Mouse (Mus musculus) embryonic facial prominence, embryonic 15.5 days (tissue): ENCODE data around the gene Btrc. TPM values are rescaled to one million over a fixed set of nuclear protein-coding genes. Genes with fewer than 3 reads are reported as not detected.

Experiments
- ATAC-seq: fragments of 200-750 bp; cut with Nextera tagmentation; 2 replicates; pipeline ENCODE4 v1.8.0; 2017; ENCODE audit warnings: low read depth, moderate TSS enrichment; ENCODE audit not compliant: insufficient number of reproducible peaks, low FRiP score, low TSS enrichment
- H3K27ac ChIP-seq: fragments of 300-500 bp; sonication (generic); replicated peaks from 2 replicates; pipeline ENCODE4 v1.5.1; 2015; ENCODE audit warnings: mild to moderate bottlenecking, inconsistent platforms
- H3K27me3 ChIP-seq: fragments of 300-500 bp; sonication (generic); 2 replicates; pipeline ENCODE4 v1.6.1; 2015; ENCODE audit warnings: inconsistent platforms
- H3K36me3 ChIP-seq: fragments of 300-500 bp; sonication (generic); 2 replicates; pipeline ENCODE4 v1.6.1; 2015; ENCODE audit warnings: mild to moderate bottlenecking, inconsistent platforms
- H3K4me1 ChIP-seq: fragments of 300-500 bp; sonication (generic); 2 replicates; pipeline ENCODE4 v1.6.1; 2015; ENCODE audit warnings: inconsistent platforms
- H3K4me2 ChIP-seq: fragments of 300-500 bp; sonication (generic); replicated peaks from 2 replicates; pipeline ENCODE4 v1.6.1; 2015; ENCODE audit warnings: mild to moderate bottlenecking, inconsistent platforms
- H3K4me3 ChIP-seq: fragments of 300-500 bp; sonication (generic); replicated peaks from 2 replicates; pipeline ENCODE4 v1.5.1; 2015; ENCODE audit warnings: mild to moderate bottlenecking, inconsistent platforms
- H3K9ac ChIP-seq: fragments of 300-500 bp; sonication (generic); 2 replicates; pipeline ENCODE4 v1.6.1; 2015; ENCODE audit warnings: inconsistent platforms
- H3K9me3 ChIP-seq: fragments of 300-500 bp; sonication (generic); replicated peaks from 2 replicates; pipeline ENCODE4 v1.6.1; 2016; ENCODE audit warnings: inconsistent platforms
- WGBS: fragments of 180-500 bp; shearing (Covaris S2); methylation state at CpG from one replicate; pipeline ENCODE4 v1.1.7; 2015; 5-methylcytosine and 5-hydroxymethylcytosine counted together
- polyA plus RNA-seq: library from polyadenylated mRNA; unstranded; fragments of >200 nt; fragmentation: Nextera tagmentation; extraction: Ambion mirVana; gene quantifications from 2 replicates; pipeline ENCODE4 v1.2.1, GENCODE M21; 2015

The Btrc gene
- polyA plus RNA-seq, 1 experiment from 2014 or later = 48.4 TPM

- Histone ChIP-seq H3K4me3 (no peak overlapping the region), H3K9ac (no peak overlapping the region), H3K27me3 (no peaks in the 10 kb centered on the region), H3K9me3 (no peaks in the 10 kb centered on the region), H3K4me2 (no peak overlapping the region), H3K36me3 (peaks cover 5% of the 10 kb centered on the region; the same call in 1 of the 2 replicates), H3K4me1 (no peaks in the 10 kb centered on the region), H3K27ac (no peak overlapping the region)
- 83% methylated on average over 19 of the region's 19 CpGs for WGBS
- no peak for ATAC-seq
These were observed 144.0 kb downstream of the Btrc start for GRCm38 (mm10) chr19:45507531-45507930.

- WGBS = 79% methylated on average over 3 of the region's 3 CpGs
- no peaks in the 10 kb centered on the region for H3K4me1 ChIP-seq
- H3K9me3 ChIP-seq = no peaks in the 10 kb centered on the region
- no peak overlapping the region for H3K9ac ChIP-seq
- no peak overlapping the region for H3K27ac ChIP-seq
- H3K4me3 ChIP-seq = no peak overlapping the region
- ATAC-seq = no peak
- H3K27me3 ChIP-seq = no peaks in the 10 kb centered on the region
- peaks cover 28% of the 10 kb centered on the region for H3K36me3 ChIP-seq
- no peak overlapping the region for H3K4me2 ChIP-seq
These were observed 147.1 kb downstream of the Btrc start for GRCm38 (mm10) chr19:45510680-45511079.

- Histone ChIP-seq H3K27ac (no peak overlapping the region), H3K36me3 (peaks cover 36% of the 10 kb centered on the region), H3K9ac (no peak overlapping the region), H3K4me2 (no peak overlapping the region), H3K4me3 (no peak overlapping the region), H3K9me3 (no peaks in the 10 kb centered on the region), H3K27me3 (no peaks in the 10 kb centered on the region), H3K4me1 (no peaks in the 10 kb centered on the region)
- WGBS = 83% methylated on average over 4 of the region's 4 CpGs
- no peak for ATAC-seq
These were observed 147.9 kb downstream of the Btrc start for GRCm38 (mm10) chr19:45511406-45511805.

- Histone ChIP-seq H3K4me2 (no peak overlapping the region), H3K9ac (no peak overlapping the region), H3K4me1 (no peaks in the 10 kb centered on the region), H3K4me3 (no peak overlapping the region), H3K36me3 (peaks cover 55% of the 10 kb centered on the region), H3K27ac (no peak overlapping the region), H3K27me3 (no peaks in the 10 kb centered on the region), H3K9me3 (no peaks in the 10 kb centered on the region)
- 87% methylated on average over 2 of the region's 2 CpGs for WGBS
- ATAC-seq = no peak
These were observed 151.8 kb downstream of the Btrc start for GRCm38 (mm10) chr19:45515341-45515740.

- Histone ChIP-seq H3K9ac (no peak overlapping the region), H3K27ac (no peak overlapping the region), H3K27me3 (no peaks in the 10 kb centered on the region), H3K4me2 (no peak overlapping the region), H3K4me3 (no peak overlapping the region), H3K4me1 (no peaks in the 10 kb centered on the region), H3K9me3 (no peaks in the 10 kb centered on the region), H3K36me3 (peaks cover 63% of the 10 kb centered on the region)
- ATAC-seq = no peak
- WGBS = 91% methylated on average over 12 of the region's 12 CpGs
These were observed 152.7 kb downstream of the Btrc start for GRCm38 (mm10) chr19:45516264-45516663.

- Histone ChIP-seq H3K27ac (no peak overlapping the region), H3K4me1 (no peaks in the 10 kb centered on the region), H3K36me3 (peaks cover 59% of the 10 kb centered on the region), H3K4me2 (no peak overlapping the region), H3K27me3 (no peaks in the 10 kb centered on the region), H3K9me3 (no peaks in the 10 kb centered on the region), H3K4me3 (no peak overlapping the region), H3K9ac (no peak overlapping the region)
- no peak for ATAC-seq
- 76% methylated on average over 7 of the region's 7 CpGs for WGBS
These were observed 163.8 kb downstream of the Btrc start for GRCm38 (mm10) chr19:45527382-45527781.

- H3K9ac ChIP-seq = no peak overlapping the region
- no peak overlapping the region for H3K4me2 ChIP-seq
- H3K27ac ChIP-seq = no peak overlapping the region
- peaks cover 55% of the 10 kb centered on the region for H3K36me3 ChIP-seq
- no peaks in the 10 kb centered on the region for H3K4me1 ChIP-seq
- H3K9me3 ChIP-seq = no peaks in the 10 kb centered on the region
- no peak overlapping the region for H3K4me3 ChIP-seq
- 85% methylated on average over 10 of the region's 10 CpGs for WGBS
- no peaks in the 10 kb centered on the region for H3K27me3 ChIP-seq
- ATAC-seq = no peak
These were observed 164.5 kb downstream of the Btrc start for GRCm38 (mm10) chr19:45527931-45528534.

- Histone ChIP-seq H3K9me3 (no peaks in the 10 kb centered on the region), H3K4me2 (no peak overlapping the region), H3K27me3 (no peaks in the 10 kb centered on the region), H3K9ac (no peak overlapping the region), H3K36me3 (peaks cover 50% of the 10 kb centered on the region), H3K27ac (no peak overlapping the region), H3K4me3 (no peak overlapping the region), H3K4me1 (no peaks in the 10 kb centered on the region)
- WGBS = 82% methylated on average over 5 of the region's 5 CpGs
- ATAC-seq = no peak
These were observed 165.8 kb downstream of the Btrc start for GRCm38 (mm10) chr19:45529294-45529693.

GRCm38 (mm10) chr19:45530200-45530995 is 166.9 kb downstream of the Btrc start:
- ATAC-seq = no peak
- no peak overlapping the region for H3K27ac ChIP-seq
- no peak overlapping the region for H3K4me3 ChIP-seq
- no peak overlapping the region for H3K4me2 ChIP-seq
- peaks cover 40% of the 10 kb centered on the region for H3K36me3 ChIP-seq
- 72% methylated on average over 15 of the region's 15 CpGs for WGBS
- H3K9me3 ChIP-seq = no peaks in the 10 kb centered on the region
- no peak overlapping the region for H3K9ac ChIP-seq
- H3K27me3 ChIP-seq = no peaks in the 10 kb centered on the region
- no peaks in the 10 kb centered on the region for H3K4me1 ChIP-seq

GRCm38 (mm10) chr19:45531554-45531953 is 168.0 kb downstream of the Btrc start:
- no peak overlapping the region for H3K9ac ChIP-seq
- H3K36me3 ChIP-seq = peaks cover 39% of the 10 kb centered on the region
- H3K4me2 ChIP-seq = no peak overlapping the region
- no peak for ATAC-seq
- no peaks in the 10 kb centered on the region for H3K4me1 ChIP-seq
- H3K27ac ChIP-seq = no peak overlapping the region
- no peaks in the 10 kb centered on the region for H3K9me3 ChIP-seq
- 76% methylated on average over 6 of the region's 6 CpGs for WGBS
- H3K4me3 ChIP-seq = no peak overlapping the region
- no peaks in the 10 kb centered on the region for H3K27me3 ChIP-seq

- Histone ChIP-seq H3K27me3 (no peaks in the 10 kb centered on the region), H3K9ac (no peak overlapping the region), H3K9me3 (no peaks in the 10 kb centered on the region), H3K36me3 (peaks cover 20% of the 10 kb centered on the region), H3K4me1 (no peaks in the 10 kb centered on the region), H3K4me3 (no peak overlapping the region), H3K27ac (no peak overlapping the region), H3K4me2 (no peak overlapping the region)
- WGBS = 68% methylated on average over 7 of the region's 7 CpGs
- ATAC-seq = no peak
These were observed 170.1 kb downstream of the Btrc start for GRCm38 (mm10) chr19:45533617-45534016.
